Mouse (Mus musculus) embryonic facial prominence, embryonic 11.5 days (tissue): ENCODE results near the gene Ttyh2. TPM values are rescaled to one million over a fixed set of nuclear protein-coding genes. Genes with fewer than 3 reads are reported as not detected.

Experiments used
- ATAC-seq: fragments of 200-750 bp; cut with Nextera tagmentation; replicated peaks from 2 replicates; pipeline ENCODE4 v1.8.0; 2017; ENCODE audit warnings: low read depth; ENCODE audit not compliant: insufficient number of reproducible peaks, low FRiP score, low TSS enrichment
- DNase-seq: peaks from one replicate; pipeline ENCODE4 v3.0.0-alpha.2; 2015; ENCODE audit warnings: low spot score
- H3K27ac ChIP-seq: fragments of 300-500 bp; sonication (generic); replicated peaks from 2 replicates; pipeline ENCODE4 v1.5.1; 2014; ENCODE audit warnings: mild to moderate bottlenecking, low read depth, low read length, control low read depth
- H3K27me3 ChIP-seq: fragments of 300-500 bp; sonication (generic); 2 replicates; pipeline ENCODE4 v1.6.1; 2014; ENCODE audit warnings: mild to moderate bottlenecking, low read length, moderate library complexity, mixed read lengths; ENCODE audit not compliant: control insufficient read depth, insufficient read depth
- H3K36me3 ChIP-seq: fragments of 300-500 bp; sonication (generic); replicated peaks from 2 replicates; pipeline ENCODE4 v1.6.1; 2014; ENCODE audit warnings: low read depth, mild to moderate bottlenecking, low read length, moderate library complexity, mixed read lengths; ENCODE audit not compliant: control insufficient read depth, insufficient read depth
- H3K4me1 ChIP-seq: fragments of 300-500 bp; sonication (generic); 2 replicates; pipeline ENCODE4 v1.6.1; 2014; ENCODE audit warnings: low read length, mixed read lengths; ENCODE audit not compliant: control insufficient read depth, insufficient read depth
- H3K4me2 ChIP-seq: fragments of 300-500 bp; sonication (generic); 2 replicates; pipeline ENCODE4 v1.6.1; 2014; ENCODE audit warnings: low read depth, mild to moderate bottlenecking, control low read depth, low read length, moderate library complexity
- H3K4me3 ChIP-seq: fragments of 300-500 bp; sonication (generic); 2 replicates; pipeline ENCODE4 v1.5.1; 2014; ENCODE audit warnings: low read depth, low read length, control low read depth
- H3K9ac ChIP-seq: fragments of 300-500 bp; sonication (generic); replicated peaks from 2 replicates; pipeline ENCODE4 v1.6.1; 2014; ENCODE audit warnings: mild to moderate bottlenecking, control low read depth, low read length
- H3K9me3 ChIP-seq: fragments of 300-500 bp; sonication (generic); replicated peaks from 2 replicates; pipeline ENCODE4 v1.6.1; 2016; ENCODE audit warnings: mild to moderate bottlenecking, low read length, inconsistent platforms, mixed read lengths; ENCODE audit not compliant: control insufficient read depth
- WGBS: fragments of 180-500 bp; shearing (Covaris S2); extraction: QIAGEN DNeasy Blood & Tissue Kit; methylation state at CpG from one replicate; pipeline ENCODE4 v1.1.7; 2014; 5-methylcytosine and 5-hydroxymethylcytosine counted together
- polyA plus RNA-seq: library from polyadenylated mRNA; unstranded; fragments of >200 nt; fragmentation: Nextera tagmentation; extraction: Ambion mirVana; gene quantifications from 2 replicates; pipeline ENCODE4 v1.2.1, GENCODE M21; 2014

Ttyh2 gene
- polyA plus RNA-seq, 1 experiment from 2014 or later: 16.4 TPM

GRCm38 (mm10) chr11:114769911-114770310 is 94.7 kb downstream of the Ttyh2 start:
- DNase-seq (no peak), ATAC-seq (no peak)
- Histone ChIP-seq H3K4me3 (no peak overlapping the region), H3K27ac (no peak overlapping the region), H3K9me3 (no peaks in the 10 kb centered on the region), H3K36me3 (no peaks in the 10 kb centered on the region), H3K4me2 (no peak overlapping the region), H3K27me3 (no peaks in the 10 kb centered on the region; the same call in 1 of the 2 replicates), H3K4me1 (no peaks in the 10 kb centered on the region), H3K9ac (no peak overlapping the region)
- 22% methylated on average over 6 of the region's 6 CpGs for WGBS

Other genes starting within 250 kb of the Ttyh2 start
- 888 and 938 TPM in 2 replicates for gene Rpl38, start 6.9 kb upstream of the Ttyh2 start, polyA plus RNA-seq
- 1.4 and 1.6 TPM in 2 replicates for gene Dnaic2, start 52.0 kb downstream of the Ttyh2 start, polyA plus RNA-seq
- gene Kif19a, start 90.0 kb downstream of the Ttyh2 start, polyA plus RNA-seq: 0.81 and 2.1 TPM in 2 replicates
- gene Btbd17, start 120.5 kb downstream of the Ttyh2 start, polyA plus RNA-seq: 9.5 and 9.8 TPM in 2 replicates
- gene Gpr142, start 123.5 kb downstream of the Ttyh2 start, polyA plus RNA-seq: not detected in 2 replicates
- 31.5 and 36.4 TPM in 2 replicates for gene Gprc5c, start 175.7 kb downstream of the Ttyh2 start, polyA plus RNA-seq
- 0.85 and 1.4 TPM in 2 replicates for gene Cd300a, start 214.6 kb downstream of the Ttyh2 start, polyA plus RNA-seq